Mouse (Mus musculus): Measurements from ENCODE around the gene Zfp558. TPM values are rescaled to one million over a fixed set of nuclear protein-coding genes. Genes with fewer than 3 reads are reported as not detected.

Gene Zfp558
- total RNA-seq (2014; rRNA removed) (0.74 and 0.92 TPM in 2 replicates), polyA plus RNA-seq (2012; rRNA removed) (0.04 and 0.10 TPM in 2 replicates)

- H3K9ac ChIP-seq (ENCODE audit: low read depth, low read length), result no peak within 1 kb of the TSS
- DNase-seq (ENCODE audit: extremely low read depth, low read depth, low spot score), result no peak
- no peak for TF ChIP-seq CTCF (IDR thresholded peaks at IDR 0.05; ENCODE audit: low read depth, low read length)
- no peak for TF ChIP-seq POLR2A (IDR thresholded peaks at IDR 0.05; ENCODE audit: extremely low read depth, insufficient read depth, low read length)
- H3K27me3 ChIP-seq (ENCODE audit: control insufficient read depth, insufficient read depth, low read length), result no peaks in the 10 kb centered on the region; the same call in 1 of the 2 replicates
- no peak within 1 kb of the TSS for H3K4me3 ChIP-seq (ENCODE audit: insufficient read depth, low read depth, low read length)
- 76% methylated on average over 3 of the region's 3 CpGs for WGBS
- no peaks in the 10 kb centered on the region for H3K36me3 ChIP-seq (ENCODE audit: control insufficient read depth, insufficient read depth, low read length)
- no peak within 1 kb of the TSS for H3K27ac ChIP-seq (replicated peaks; ENCODE audit: insufficient read depth, low read depth, low read length)
- no peaks in the 10 kb centered on the region; the same call in 1 of the 2 replicates for H3K4me1 ChIP-seq (ENCODE audit: control insufficient read depth, insufficient read depth, low read length)
- H3K79me2 ChIP-seq (ENCODE audit: control insufficient read depth, insufficient read depth, low read length), result no peaks in the 10 kb centered on the region
These were observed at the start of gene Zfp558, which contains the start of gene Mbd3l1 for GRCm38 (mm10) chr9:18478168-18478567. Gene Zfp558, minus strand, starts transcription at chr9:18478268. Gene Mbd3l1, plus strand, starts transcription at chr9:18478359.

DNA sequence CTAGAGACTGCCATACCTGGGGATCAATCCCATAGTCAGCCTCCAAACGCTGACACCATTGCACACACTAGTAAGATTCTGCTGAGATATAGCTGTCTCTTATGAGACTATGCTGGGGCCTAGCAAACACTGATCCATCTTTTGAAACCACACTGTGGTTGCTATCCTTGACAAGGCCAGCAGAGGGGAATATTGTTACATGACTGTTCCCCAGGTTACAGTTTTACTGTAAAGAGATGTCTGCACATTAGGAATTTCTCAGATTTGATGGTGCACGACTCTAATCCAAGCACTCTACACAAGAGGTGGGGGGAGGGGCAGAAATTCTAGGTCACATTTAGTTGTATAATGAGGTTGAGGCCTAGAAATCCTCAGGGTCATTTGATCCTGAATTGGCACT lies 30.0 kb upstream of the Zfp558 start:
- H3K4me3 ChIP-seq (ENCODE audit: insufficient read depth, low read depth, low read length), result no peak overlapping the region

GRCm38 (mm10) chr9:18473324-18474128 lies 4.5 kb downstream of the Zfp558 start:
- Histone ChIP-seq H3K4me3 (ENCODE audit: insufficient read depth, low read depth, low read length) (peak overlapping the region; percentile 87), H3K36me3 (ENCODE audit: control insufficient read depth, insufficient read depth, low read length) (no peaks in the 10 kb centered on the region), H3K79me2 (ENCODE audit: control insufficient read depth, insufficient read depth, low read length) (no peaks in the 10 kb centered on the region), H3K27me3 (ENCODE audit: control insufficient read depth, insufficient read depth, low read length) (no peaks in the 10 kb centered on the region; the same call in 1 of the 2 replicates), H3K9ac (ENCODE audit: low read depth, low read length) (peak overlapping the region; percentile 81), H3K27ac (replicated peaks; ENCODE audit: insufficient read depth, low read depth, low read length) (peak overlapping the region; percentile 43), H3K4me1 (ENCODE audit: control insufficient read depth, insufficient read depth, low read length) (no peaks in the 10 kb centered on the region; the same call in 1 of the 2 replicates)
- TF ChIP-seq POLR2A (IDR thresholded peaks at IDR 0.05; ENCODE audit: extremely low read depth, insufficient read depth, low read length) (0 out of 2 replicates have a peak, but pooled peaks have one; percentile 21), CTCF (IDR thresholded peaks at IDR 0.05; ENCODE audit: low read depth, low read length) (no peak)
- 2% methylated on average over 39 of the region's 39 CpGs for WGBS
- peak; percentile 72 for DNase-seq (ENCODE audit: extremely low read depth, low read depth, low spot score)

More for the DNA sequence above, 30.0 kb upstream of the Zfp558 start:
- no peak for DNase-seq (ENCODE audit: extremely low read depth, low read depth, low spot score)
- Histone ChIP-seq H3K9ac (ENCODE audit: low read depth, low read length) (no peak overlapping the region), H3K36me3 (ENCODE audit: control insufficient read depth, insufficient read depth, low read length) (no peaks in the 10 kb centered on the region), H3K4me1 (ENCODE audit: control insufficient read depth, insufficient read depth, low read length) (no peaks in the 10 kb centered on the region), H3K79me2 (ENCODE audit: control insufficient read depth, insufficient read depth, low read length) (no peaks in the 10 kb centered on the region), H3K27me3 (ENCODE audit: control insufficient read depth, insufficient read depth, low read length) (no peaks in the 10 kb centered on the region), H3K27ac (replicated peaks; ENCODE audit: insufficient read depth, low read depth, low read length) (no peak overlapping the region)
- TF ChIP-seq CTCF (IDR thresholded peaks at IDR 0.05; ENCODE audit: low read depth, low read length) (no peak), POLR2A (IDR thresholded peaks at IDR 0.05; ENCODE audit: extremely low read depth, insufficient read depth, low read length) (no peak)
- 43% methylated on average over 2 of the region's 2 CpGs for WGBS

- no peak overlapping the region for H3K27ac ChIP-seq (replicated peaks; ENCODE audit: insufficient read depth, low read depth, low read length)
- no peaks in the 10 kb centered on the region for H3K4me1 ChIP-seq (ENCODE audit: control insufficient read depth, insufficient read depth, low read length)
- 86% methylated on average over 3 of the region's 3 CpGs for WGBS
- DNase-seq (ENCODE audit: extremely low read depth, low read depth, low spot score), result no peak
- H3K4me3 ChIP-seq (ENCODE audit: insufficient read depth, low read depth, low read length), result no peak overlapping the region
- H3K79me2 ChIP-seq (ENCODE audit: control insufficient read depth, insufficient read depth, low read length), result no peaks in the 10 kb centered on the region
- TF ChIP-seq CTCF (IDR thresholded peaks at IDR 0.05; ENCODE audit: low read depth, low read length), result no peak
- TF ChIP-seq POLR2A (IDR thresholded peaks at IDR 0.05; ENCODE audit: extremely low read depth, insufficient read depth, low read length), result no peak
- peaks cover 4% of the 10 kb centered on the region; the same call in 1 of the 2 replicates for H3K36me3 ChIP-seq (ENCODE audit: control insufficient read depth, insufficient read depth, low read length)
- no peak overlapping the region for H3K9ac ChIP-seq (ENCODE audit: low read depth, low read length)
- H3K27me3 ChIP-seq (ENCODE audit: control insufficient read depth, insufficient read depth, low read length), result no peaks in the 10 kb centered on the region
These were observed 10.1 kb downstream of the Zfp558 start for GRCm38 (mm10) chr9:18468005-18468404.

- Histone ChIP-seq H3K79me2 (ENCODE audit: control insufficient read depth, insufficient read depth, low read length) (no peaks in the 10 kb centered on the region), H3K4me1 (ENCODE audit: control insufficient read depth, insufficient read depth, low read length) (no peaks in the 10 kb centered on the region), H3K9ac (ENCODE audit: low read depth, low read length) (no peak overlapping the region), H3K4me3 (ENCODE audit: insufficient read depth, low read depth, low read length) (no peak overlapping the region), H3K27me3 (ENCODE audit: control insufficient read depth, insufficient read depth, low read length) (no peaks in the 10 kb centered on the region), H3K27ac (replicated peaks; ENCODE audit: insufficient read depth, low read depth, low read length) (no peak overlapping the region), H3K36me3 (ENCODE audit: control insufficient read depth, insufficient read depth, low read length) (peaks cover 4% of the 10 kb centered on the region; the same call in 1 of the 2 replicates)
- 88% methylated on average over 3 of the region's 3 CpGs for WGBS
- TF ChIP-seq CTCF (IDR thresholded peaks at IDR 0.05; ENCODE audit: low read depth, low read length) (no peak), POLR2A (IDR thresholded peaks at IDR 0.05; ENCODE audit: extremely low read depth, insufficient read depth, low read length) (no peak)
- no peak for DNase-seq (ENCODE audit: extremely low read depth, low read depth, low spot score)
These were observed 10.7 kb downstream of the Zfp558 start for GRCm38 (mm10) chr9:18467350-18467749.

GRCm38 (mm10) chr9:18456520-18456919 lies 21.5 kb downstream of the Zfp558 start:
- Histone ChIP-seq H3K27ac (replicated peaks; ENCODE audit: insufficient read depth, low read depth, low read length) (no peak overlapping the region), H3K36me3 (ENCODE audit: control insufficient read depth, insufficient read depth, low read length) (peaks cover 21% of the 10 kb centered on the region), H3K4me3 (ENCODE audit: insufficient read depth, low read depth, low read length) (no peak overlapping the region), H3K4me1 (ENCODE audit: control insufficient read depth, insufficient read depth, low read length) (no peaks in the 10 kb centered on the region), H3K27me3 (ENCODE audit: control insufficient read depth, insufficient read depth, low read length) (no peaks in the 10 kb centered on the region), H3K9ac (ENCODE audit: low read depth, low read length) (no peak overlapping the region), H3K79me2 (ENCODE audit: control insufficient read depth, insufficient read depth, low read length) (no peaks in the 10 kb centered on the region)
- WGBS, result 98% methylated on average over 4 of the region's 4 CpGs
- TF ChIP-seq CTCF (IDR thresholded peaks at IDR 0.05; ENCODE audit: low read depth, low read length) (no peak), POLR2A (IDR thresholded peaks at IDR 0.05; ENCODE audit: extremely low read depth, insufficient read depth, low read length) (no peak)
- no peak for DNase-seq (ENCODE audit: extremely low read depth, low read depth, low spot score)

All from liver, adult 2 months (tissue).